Mouse (Mus musculus): Measurements from ENCODE around the gene Fads1. TPM values are rescaled to one million over a fixed set of nuclear protein-coding genes. Genes with fewer than 3 reads are reported as not detected.

The Fads1 gene
- total RNA-seq, 2 experiments from 2014 or later, result 180 to 188 TPM

DNA sequence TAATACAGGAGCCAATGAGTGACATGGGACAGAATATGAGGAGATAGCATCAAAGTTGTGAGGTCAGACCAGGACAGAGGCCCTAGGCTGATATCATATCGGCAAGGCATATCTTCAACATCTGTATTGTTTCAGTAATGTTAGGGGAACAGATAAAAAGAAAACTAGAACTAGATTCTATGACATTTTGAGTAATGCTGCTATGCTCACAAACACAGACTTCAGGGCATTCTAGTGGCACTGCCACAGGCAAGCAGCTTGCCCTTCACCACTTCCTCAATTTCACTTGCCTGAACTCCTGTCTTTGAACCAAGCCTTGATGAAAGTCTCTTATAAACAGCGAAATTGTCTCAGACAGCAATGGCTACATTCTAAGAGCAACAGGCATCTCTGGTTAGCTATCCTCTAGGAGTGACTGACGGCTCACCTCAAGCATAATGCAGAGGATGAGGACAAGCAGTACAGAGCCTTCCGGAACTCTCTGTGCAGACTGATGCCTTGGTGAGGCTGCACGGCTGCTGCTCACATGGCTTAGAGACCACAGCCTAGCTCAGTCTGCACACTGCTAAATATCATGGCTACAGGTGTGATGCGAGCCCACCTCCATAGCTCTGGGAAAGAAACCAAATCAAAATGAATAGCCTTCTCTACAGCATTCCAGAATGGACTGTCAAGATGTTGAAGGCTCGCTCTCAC is 8.7 kb upstream of the Fads1 start:
- no peak for DNase-seq (ENCODE audit: low spot score in 2 of 2)
- intact Hi-C loops (cut with DNase I), result loop anchor here (5.0 kb wide), 1 partner anchor 42 kb away; no protein-coding TSS in a partner anchor

GRCm38 (mm10) chr19:10174956-10175355 is 7.7 kb upstream of the Fads1 start:
- DNase-seq (ENCODE audit: low spot score in 2 of 2), result no peak
- intact Hi-C loops (cut with DNase I), result loop anchor here (5.0 kb wide), 1 partner anchor 43 kb away; no protein-coding TSS in a partner anchor

- intact Hi-C loops (cut with DNase I), result no loop called here
- DNase-seq (ENCODE audit: low spot score in 2 of 2), result no peak
Observed at GRCm38 (mm10) chr19:10176477-10176876, 6.2 kb upstream of the Fads1 start.

DNA sequence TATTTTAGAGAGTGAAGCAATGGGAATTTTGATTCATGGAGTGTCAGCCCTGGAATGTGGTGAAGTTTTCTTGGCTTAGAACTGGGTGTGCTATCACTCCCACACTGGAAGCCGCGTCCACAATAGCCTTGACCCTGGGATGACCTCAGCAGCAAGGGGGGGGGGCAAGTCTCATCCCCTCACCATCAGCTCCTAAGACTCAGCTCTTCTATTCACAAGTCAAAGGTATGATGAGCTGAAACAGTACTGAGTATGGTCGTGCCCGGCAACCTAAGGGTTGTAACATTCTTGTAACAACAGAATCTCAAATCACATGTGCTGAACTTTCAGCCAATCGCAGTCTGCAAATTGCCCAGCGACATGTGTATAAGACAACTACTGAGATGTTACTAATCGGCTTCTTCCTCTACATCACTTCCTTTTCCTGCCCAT is 5.7 kb upstream of the Fads1 start:
- intact Hi-C loops (cut with DNase I), result no loop called here
- no peak for DNase-seq (ENCODE audit: low spot score in 2 of 2)

DNA sequence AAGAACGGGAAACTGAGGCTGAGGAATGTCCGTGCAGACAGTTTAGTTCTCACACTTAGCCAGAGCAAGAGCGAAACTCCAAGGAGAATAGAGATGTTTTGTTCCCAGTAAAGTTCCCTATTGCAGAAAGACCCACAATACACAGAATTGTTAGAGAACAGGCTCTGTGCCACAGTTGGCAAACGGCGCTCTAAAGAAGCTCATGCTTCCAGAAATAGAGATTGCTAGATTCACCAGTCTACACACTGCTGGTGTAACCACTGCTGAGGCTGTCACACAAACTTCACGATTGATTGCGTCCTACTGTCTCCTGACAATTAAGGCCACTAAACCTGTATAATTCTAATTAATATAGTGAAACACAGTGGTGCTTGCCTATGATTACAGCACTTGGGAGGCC is 1.5 kb upstream of the Fads1 start:
- intact Hi-C loops (cut with DNase I), result loop anchor here (5.0 kb wide), 2 partner anchors 139 to 259 kb away; partner anchors contain the start of gene Fads3
- DNase-seq (ENCODE audit: low spot score in 2 of 2), result peak; percentile 49 to 67

GRCm38 (mm10) chr19:10182142-10182541 is 546 bp upstream of the Fads1 start:
- intact Hi-C loops (cut with DNase I), result loop anchor here (1.0 to 5.0 kb wide), 3 partner anchors 81 to 260 kb away; partner anchors contain the start of genes Fads2 and Fads3

DNA sequence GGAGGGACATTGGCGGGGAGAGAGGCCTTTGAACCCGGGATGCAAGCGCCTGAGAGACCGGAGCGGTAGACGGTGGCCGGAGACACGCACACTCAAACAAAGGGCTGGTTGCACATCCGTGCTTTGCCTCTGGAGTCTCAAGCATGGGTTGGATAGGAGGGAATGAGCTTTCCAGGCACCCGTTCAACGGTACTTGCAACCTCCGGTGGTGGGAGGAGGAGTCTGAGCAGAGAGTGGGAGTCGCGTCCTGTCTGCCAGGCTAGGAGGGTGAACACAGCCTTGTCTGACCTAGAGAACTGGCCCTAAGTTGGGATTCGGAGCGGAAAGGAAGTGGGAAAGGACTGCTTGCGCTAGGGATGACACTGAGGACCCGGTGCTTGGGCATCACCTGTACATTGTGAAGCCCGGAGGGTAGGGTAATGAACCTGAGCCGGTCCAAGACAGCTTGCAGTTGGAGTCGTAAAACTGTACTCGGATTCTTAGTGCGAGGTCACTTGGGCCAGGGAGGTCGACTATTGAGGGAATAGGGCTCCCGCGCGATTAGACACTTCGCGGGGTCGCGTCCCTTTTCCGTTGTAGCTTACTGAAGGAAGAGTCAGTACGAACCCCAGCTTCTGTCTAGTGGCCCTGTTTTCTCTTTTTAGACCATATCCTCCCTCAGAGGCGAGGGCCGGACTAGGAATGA is 753 bp downstream of the Fads1 start:
- peak; percentile 76 to 91 for DNase-seq (ENCODE audit: low spot score in 2 of 2)
- intact Hi-C loops (cut with DNase I), result loop anchor here (5.0 kb wide), 2 partner anchors 141 to 261 kb away; partner anchors contain the start of gene Fads3

More at GRCm38 (mm10) chr19:10182142-10182541, 546 bp upstream of the Fads1 start:
- DNase-seq (ENCODE audit: low spot score in 2 of 2), result peak in 1 of 2 experiments; percentile 25

GRCm38 (mm10) chr19:10184096-10184495 is 1.4 kb downstream of the Fads1 start:
- DNase-seq (ENCODE audit: low spot score in 2 of 2), result peak; percentile 40 to 50
- intact Hi-C loops (cut with DNase I), result loop anchor here (5.0 kb wide), 2 partner anchors 142 to 262 kb away; partner anchors contain the start of gene Fads3

DNA sequence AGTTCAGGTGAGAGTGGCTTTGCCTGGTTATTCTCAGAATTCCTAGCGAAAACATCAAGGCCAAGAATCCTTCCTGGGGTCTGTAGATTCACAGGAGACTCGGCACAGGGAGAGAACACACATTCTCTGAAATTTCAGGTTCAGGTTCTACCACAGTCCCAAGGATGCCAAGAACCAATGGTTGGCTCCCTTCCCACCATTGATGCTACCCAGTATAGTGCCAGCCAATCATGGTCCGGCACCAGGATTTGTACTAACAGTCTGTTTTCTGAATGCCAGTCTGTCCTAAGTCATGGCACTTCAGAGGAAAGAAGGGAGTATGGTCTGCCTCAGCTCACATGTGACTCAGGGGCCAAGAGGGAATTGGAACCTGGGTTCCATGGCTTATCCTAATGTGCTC is 3.2 kb downstream of the Fads1 start:
- no peak for DNase-seq (ENCODE audit: low spot score in 2 of 2)
- intact Hi-C loops (cut with DNase I), result no loop called here

DNA sequence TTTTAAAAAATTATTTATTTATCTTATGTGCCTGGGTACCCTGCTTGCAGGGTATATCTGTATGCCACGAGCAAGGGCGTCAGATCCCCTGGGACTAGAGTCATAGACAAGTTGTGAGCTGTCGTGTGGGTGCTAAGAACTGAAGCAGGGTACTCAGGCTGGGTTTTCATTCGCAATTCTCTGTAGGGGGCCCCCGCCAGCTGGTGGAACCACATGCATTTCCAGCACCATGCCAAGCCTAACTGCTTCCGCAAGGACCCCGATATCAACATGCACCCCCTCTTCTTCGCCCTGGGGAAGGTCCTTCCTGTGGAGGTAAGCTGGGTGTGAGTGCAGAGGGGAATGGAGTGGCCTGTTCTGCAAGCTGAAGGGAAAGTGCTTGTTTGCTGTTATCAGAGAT is 3.9 kb downstream of the Fads1 start:
- no peak for DNase-seq (ENCODE audit: low spot score in 2 of 2)
- intact Hi-C loops (cut with DNase I), result no loop called here

- intact Hi-C loops (cut with DNase I), result no loop called here
- DNase-seq (ENCODE audit: low spot score in 2 of 2), result peak; percentile 55 to 76
Observed at GRCm38 (mm10) chr19:10188281-10188811, 5.7 kb downstream of the Fads1 start.

DNA sequence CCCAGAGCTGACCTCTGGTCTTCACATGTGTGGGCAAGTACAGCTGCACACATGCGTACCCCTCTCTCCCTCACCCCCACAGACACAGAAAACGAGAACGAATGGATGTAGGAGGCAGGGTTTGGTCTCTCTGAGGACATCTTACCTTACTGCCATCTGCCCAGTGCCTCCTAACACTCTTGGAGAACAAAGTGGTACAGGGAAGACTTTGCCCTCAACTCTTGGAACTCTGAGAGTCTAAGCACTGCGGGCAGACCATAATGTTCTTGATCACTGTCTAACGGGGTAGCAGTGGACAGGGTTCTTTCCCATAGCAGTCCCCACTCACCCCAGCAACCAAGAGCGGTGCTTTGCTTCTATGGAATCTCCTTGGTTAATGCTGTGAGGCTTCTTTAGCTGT is 6.3 kb downstream of the Fads1 start:
- no peak for DNase-seq (ENCODE audit: low spot score in 2 of 2)
- intact Hi-C loops (cut with DNase I), result no loop called here

GRCm38 (mm10) chr19:10189940-10190339 is 7.3 kb downstream of the Fads1 start:
- intact Hi-C loops (cut with DNase I), result no loop called here
- no peak for DNase-seq (ENCODE audit: low spot score in 2 of 2)

GRCm38 (mm10) chr19:10190796-10191195 is 8.1 kb downstream of the Fads1 start:
- intact Hi-C loops (cut with DNase I), result no loop called here

DNA sequence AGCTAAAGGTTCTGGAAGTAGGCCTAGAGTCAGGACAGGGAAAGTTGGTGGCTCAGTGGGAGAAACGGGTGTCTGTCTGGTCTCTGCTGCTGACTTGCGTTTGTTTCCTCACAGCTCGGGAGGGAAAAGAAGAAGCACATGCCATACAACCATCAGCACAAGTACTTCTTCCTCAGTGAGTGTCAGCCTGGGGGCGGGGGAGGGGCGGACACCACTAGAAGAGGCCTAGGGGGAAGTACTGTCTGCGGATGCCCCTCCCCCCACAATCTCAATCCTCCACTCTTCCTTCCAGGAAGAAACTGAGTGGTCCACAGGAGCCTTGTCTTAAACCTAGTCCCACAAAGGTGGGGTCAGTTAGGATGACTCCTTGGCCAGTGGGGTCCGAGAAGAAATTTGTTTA is 8.6 kb downstream of the Fads1 start:
- intact Hi-C loops (cut with DNase I), result no loop called here
- DNase-seq (ENCODE audit: low spot score in 2 of 2), result peak; percentile 17 to 29

More at GRCm38 (mm10) chr19:10190796-10191195, 8.1 kb downstream of the Fads1 start:
- DNase-seq (ENCODE audit: low spot score in 2 of 2), result peak; percentile 68 to 81

GRCm38 (mm10) chr19:10194337-10194736 is 11.6 kb downstream of the Fads1 start:
- DNase-seq (ENCODE audit: low spot score in 2 of 2), result no peak
- intact Hi-C loops (cut with DNase I), result no loop called here

DNA sequence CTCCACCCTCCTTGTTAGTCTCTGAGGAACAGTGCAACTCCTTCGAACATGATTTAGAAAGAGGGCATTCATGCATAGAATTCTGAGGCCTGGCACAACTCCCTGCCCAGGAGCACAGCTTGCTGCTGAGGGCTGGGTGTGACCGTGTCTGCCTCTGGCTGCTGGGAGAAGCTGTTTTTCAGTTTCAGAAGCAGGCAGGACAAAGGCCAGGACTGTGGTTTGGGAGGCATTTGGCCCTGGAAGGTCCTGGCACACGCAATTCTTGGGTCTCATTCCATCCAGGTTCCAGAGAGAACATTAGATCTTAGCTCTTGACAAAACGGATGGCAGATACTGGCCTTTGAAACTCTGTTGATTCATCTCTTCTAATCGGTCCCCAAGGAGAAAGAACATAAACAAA is 12.6 kb downstream of the Fads1 start:
- no peak for DNase-seq (ENCODE audit: low spot score in 2 of 2)
- intact Hi-C loops (cut with DNase I), result loop anchor here (5.0 kb wide), 1 partner anchor 278 kb away; no protein-coding TSS in a partner anchor

DNA sequence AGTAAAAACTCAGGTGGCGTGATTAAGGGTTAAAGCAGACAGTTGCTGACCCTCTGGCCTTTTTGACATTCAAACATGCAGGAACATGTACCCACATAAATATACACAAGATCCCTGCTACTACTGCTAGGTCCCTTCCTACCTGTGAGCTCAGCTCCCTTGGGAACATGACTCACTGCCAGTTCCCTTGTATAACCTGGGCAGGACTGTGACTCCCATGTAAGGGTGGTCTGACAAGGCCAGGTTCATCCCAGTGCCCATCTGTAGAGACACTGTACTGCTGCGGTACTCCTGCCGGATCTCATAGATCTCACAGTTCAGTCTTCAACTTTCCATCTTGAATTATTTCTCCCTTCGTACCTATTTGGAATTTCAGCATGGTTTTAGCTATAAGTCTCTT is 14.4 kb downstream of the Fads1 start:
- intact Hi-C loops (cut with DNase I), result loop anchor here (5.0 kb wide), 1 partner anchor 280 kb away; no protein-coding TSS in a partner anchor
- no peak for DNase-seq (ENCODE audit: low spot score in 2 of 2)

- intact Hi-C loops (cut with DNase I), result loop anchor here (2.0 to 5.0 kb wide), 3 partner anchors 163 to 281 kb away; partner anchors contain the start of genes Best1 and Rab3il1
- no peak for DNase-seq (ENCODE audit: low spot score in 2 of 2)
Observed at GRCm38 (mm10) chr19:10198286-10198685, 15.6 kb downstream of the Fads1 start.

DNA sequence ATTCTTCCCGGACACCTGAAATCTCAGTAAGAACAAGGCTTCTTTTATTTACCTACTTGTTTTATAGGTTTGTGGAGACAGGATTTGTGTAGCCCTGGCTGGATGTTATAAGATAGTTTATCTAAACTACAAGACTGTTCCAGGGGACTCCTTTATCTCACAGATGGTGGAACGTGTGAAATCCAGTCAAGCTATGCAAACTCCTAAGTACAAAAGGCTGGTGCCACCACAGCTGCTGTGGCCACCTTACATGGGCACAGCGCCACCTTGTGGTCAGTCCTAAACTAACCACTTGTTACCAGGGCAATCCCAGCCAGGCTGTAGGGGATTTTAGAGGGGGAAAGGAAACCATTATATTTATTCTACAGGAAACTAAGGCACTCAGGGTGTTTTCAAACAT is 16.0 kb downstream of the Fads1 start:
- intact Hi-C loops (cut with DNase I), result loop anchor here (2.0 to 5.0 kb wide), 3 partner anchors 164 to 281 kb away; partner anchors contain the start of genes Best1 and Rab3il1
- DNase-seq (ENCODE audit: low spot score in 2 of 2), result peak; percentile 77 to 82

All from left cerebral cortex, postnatal 25 days (tissue).